Mouse (Mus musculus) kidney, postnatal 0 days (tissue): Measurements from ENCODE around the gene Hoxd3. TPM values are rescaled to one million over a fixed set of nuclear protein-coding genes. Genes with fewer than 3 reads are reported as not detected.

Experiments used
- ATAC-seq: fragments of 200-750 bp; cut with Nextera tagmentation; replicated peaks from 2 replicates; pipeline ENCODE4 v1.8.0; 2017; ENCODE audit warnings: low read depth, moderate number of reproducible peaks, moderate TSS enrichment, moderate library complexity; ENCODE audit not compliant: low FRiP score
- DNase-seq: peaks from one replicate; pipeline ENCODE4 v3.0.0-alpha.2; 2016; ENCODE audit warnings: low spot score
- H3K27ac ChIP-seq: fragments of 300-500 bp; sonication (generic); 2 replicates; pipeline ENCODE4 v1.5.1; 2014; ENCODE audit warnings: mild to moderate bottlenecking
- H3K27me3 ChIP-seq: fragments of 300-500 bp; sonication (generic); 2 replicates; pipeline ENCODE4 v1.6.1; 2014; ENCODE audit warnings: low read length, mixed read lengths; ENCODE audit not compliant: insufficient read depth
- H3K36me3 ChIP-seq: fragments of 300-500 bp; sonication (generic); 2 replicates; pipeline ENCODE4 v1.6.1; 2014; ENCODE audit warnings: low read length, mixed read lengths; ENCODE audit not compliant: insufficient read depth
- H3K4me1 ChIP-seq: fragments of 300-500 bp; sonication (generic); replicated peaks from 2 replicates; pipeline ENCODE4 v1.6.1; 2014; ENCODE audit warnings: antibody characterized with exemption, low read length, mixed read lengths; ENCODE audit not compliant: insufficient read depth
- H3K4me2 ChIP-seq: fragments of 300-500 bp; sonication (generic); 2 replicates; pipeline ENCODE4 v1.6.1; 2014; ENCODE audit warnings: mild to moderate bottlenecking, low read length, moderate library complexity, mixed read lengths
- H3K4me3 ChIP-seq: fragments of 300-500 bp; sonication (generic); replicated peaks from 2 replicates; pipeline ENCODE4 v1.5.1; 2014; ENCODE audit warnings: low read depth, low read length
- H3K9ac ChIP-seq: fragments of 300-500 bp; sonication (generic); 2 replicates; pipeline ENCODE4 v1.6.1; 2014; ENCODE audit warnings: low read depth, low read length
- H3K9me3 ChIP-seq: fragments of 300-500 bp; sonication (generic); replicated peaks from 2 replicates; pipeline ENCODE4 v1.6.1; 2016; ENCODE audit warnings: low read length, inconsistent platforms, mixed read lengths
- CTCF ChIP-seq: IDR thresholded peaks from 2 replicates; pipeline ENCODE4 v1.5.1; 2016; ENCODE audit warnings: antibody characterized with exemption, low read depth, mild to moderate bottlenecking, moderate library complexity
- WGBS: fragments of 180-500 bp; shearing (Covaris S2); extraction: QIAGEN DNeasy Blood & Tissue Kit; methylation state at CpG from one replicate; pipeline ENCODE4 v1.1.7; 2014; 5-methylcytosine and 5-hydroxymethylcytosine counted together
- polyA plus RNA-seq: library from polyadenylated mRNA; unstranded; fragments of >200 nt; fragmentation: Nextera tagmentation; extraction: Ambion mirVana; gene quantifications from 2 replicates; pipeline ENCODE4 v1.2.1, GENCODE M21; 2015

Hoxd3 gene
- polyA plus RNA-seq, 1 experiment from 2014 or later: 8.0 TPM

GRCm38 (mm10) chr2:74731055-74731454 lies 19.3 kb downstream of the Hoxd3 start:
- ATAC-seq (no peak), DNase-seq (no peak)
- no peaks in the 10 kb centered on the region for H3K27me3 ChIP-seq
- 0 out of 2 replicates have a peak overlapping the region, but pooled peaks have one; percentile 57 for H3K27ac ChIP-seq
- no peak overlapping the region for H3K9ac ChIP-seq
- no peaks in the 10 kb centered on the region for H3K9me3 ChIP-seq
- no peak overlapping the region for H3K4me3 ChIP-seq
- H3K4me2 ChIP-seq: peak overlapping the region; percentile 2; the same call in 1 of the 2 replicates
- H3K4me1 ChIP-seq: peaks cover 37% of the 10 kb centered on the region
- 0 out of 2 replicates have a peak, but pooled peaks cover 4% of the 10 kb centered on the region for H3K36me3 ChIP-seq
- no peak for TF ChIP-seq CTCF

- H3K4me2 ChIP-seq: peak overlapping the region; percentile 68
- no peak for DNase-seq
These were observed 20.2 kb downstream of the Hoxd3 start for GRCm38 (mm10) chr2:74731799-74732512.

GRCm38 (mm10) chr2:74732513-74733316 lies 21.0 kb downstream of the Hoxd3 start:
- Histone ChIP-seq H3K4me1 (peaks cover 34% of the 10 kb centered on the region), H3K4me3 (peak overlapping the region; percentile 33), H3K36me3 (0 out of 2 replicates have a peak, but pooled peaks cover 4% of the 10 kb centered on the region), H3K4me2 (peak overlapping the region; percentile 68), H3K27me3 (no peaks in the 10 kb centered on the region), H3K9me3 (no peaks in the 10 kb centered on the region), H3K27ac (peak overlapping the region; percentile 32), H3K9ac (peak overlapping the region; percentile 58)
- DNase-seq (no peak), ATAC-seq (no peak)
- no peak for TF ChIP-seq CTCF
- WGBS: 4% methylated on average over 52 of the region's 52 CpGs

More at GRCm38 (mm10) chr2:74731799-74732512, 20.2 kb downstream of the Hoxd3 start:
- H3K4me3 ChIP-seq: no peak overlapping the region
- ATAC-seq: no peak
- no peaks in the 10 kb centered on the region for H3K9me3 ChIP-seq
- TF ChIP-seq CTCF: no peak
- H3K9ac ChIP-seq: peak overlapping the region; percentile 58
- 36% methylated on average over 9 of the region's 9 CpGs for WGBS
- peak overlapping the region; percentile 32; the same call in 1 of the 2 replicates for H3K27ac ChIP-seq
- no peaks in the 10 kb centered on the region for H3K27me3 ChIP-seq
- peaks cover 32% of the 10 kb centered on the region for H3K4me1 ChIP-seq
- 0 out of 2 replicates have a peak, but pooled peaks cover 4% of the 10 kb centered on the region for H3K36me3 ChIP-seq

GRCm38 (mm10) chr2:74733317-74733661 lies 21.6 kb downstream of the Hoxd3 start:
- ATAC-seq: no peak
- no peak for TF ChIP-seq CTCF
- WGBS: 5% methylated on average over 16 of the region's 16 CpGs
- H3K36me3 ChIP-seq: 0 out of 2 replicates have a peak, but pooled peaks cover 3% of the 10 kb centered on the region
- H3K4me3 ChIP-seq: peak overlapping the region; percentile 33
- H3K27me3 ChIP-seq: no peaks in the 10 kb centered on the region
- 0 out of 2 replicates have a peak overlapping the region, but pooled peaks have one; percentile 37 for H3K27ac ChIP-seq
- H3K9me3 ChIP-seq: no peaks in the 10 kb centered on the region
- peaks cover 39% of the 10 kb centered on the region for H3K4me1 ChIP-seq
- no peak for DNase-seq
- peak overlapping the region; percentile 68 for H3K4me2 ChIP-seq
- peak overlapping the region; percentile 58; the same call in 1 of the 2 replicates for H3K9ac ChIP-seq

- peak overlapping the region; percentile 68 for H3K4me2 ChIP-seq
- no peak for DNase-seq
- H3K4me1 ChIP-seq: peaks cover 44% of the 10 kb centered on the region
- H3K27ac ChIP-seq: 0 out of 2 replicates have a peak overlapping the region, but pooled peaks have one; percentile 37
- peak overlapping the region; percentile 33; the same call in 1 of the 2 replicates for H3K4me3 ChIP-seq
- no peaks in the 10 kb centered on the region for H3K27me3 ChIP-seq
- no peak for ATAC-seq
- H3K36me3 ChIP-seq: no peaks in the 10 kb centered on the region
- peak overlapping the region; percentile 58; the same call in 1 of the 2 replicates for H3K9ac ChIP-seq
- no peaks in the 10 kb centered on the region for H3K9me3 ChIP-seq
- TF ChIP-seq CTCF: no peak
- WGBS: 31% methylated on average over 6 of the region's 6 CpGs
These were observed 22.0 kb downstream of the Hoxd3 start for GRCm38 (mm10) chr2:74733765-74734164.

GRCm38 (mm10) chr2:74734451-74734850 lies 22.7 kb downstream of the Hoxd3 start:
- peak overlapping the region; percentile 51; the same call in 1 of the 2 replicates for H3K27ac ChIP-seq
- no peaks in the 10 kb centered on the region for H3K27me3 ChIP-seq
- no peak for ATAC-seq

More at GRCm38 (mm10) chr2:74734451-74734850, 22.7 kb downstream of the Hoxd3 start:
- no peak overlapping the region for H3K4me3 ChIP-seq
- WGBS: 24% methylated on average over 13 of the region's 13 CpGs
- TF ChIP-seq CTCF: no peak
- peak overlapping the region; percentile 86 for H3K4me2 ChIP-seq
- 0 out of 2 replicates have a peak overlapping the region, but pooled peaks have one; percentile 46 for H3K9ac ChIP-seq
- H3K4me1 ChIP-seq: peaks cover 51% of the 10 kb centered on the region
- no peaks in the 10 kb centered on the region for H3K36me3 ChIP-seq
- no peaks in the 10 kb centered on the region for H3K9me3 ChIP-seq
- peak; percentile 74 for DNase-seq
